Mouse (Mus musculus): ENCODE data around the gene Grb10.

Gene Grb10

GRCm38 (mm10) chr11:12034371-12034770, 4.1 kb downstream of the Grb10 start:
- no peak for DNase-seq (ENCODE audit: low spot score)

GRCm38 (mm10) chr11:12032831-12033230, 5.7 kb downstream of the Grb10 start:
- DNase-seq (ENCODE audit: low spot score): no peak

DNA sequence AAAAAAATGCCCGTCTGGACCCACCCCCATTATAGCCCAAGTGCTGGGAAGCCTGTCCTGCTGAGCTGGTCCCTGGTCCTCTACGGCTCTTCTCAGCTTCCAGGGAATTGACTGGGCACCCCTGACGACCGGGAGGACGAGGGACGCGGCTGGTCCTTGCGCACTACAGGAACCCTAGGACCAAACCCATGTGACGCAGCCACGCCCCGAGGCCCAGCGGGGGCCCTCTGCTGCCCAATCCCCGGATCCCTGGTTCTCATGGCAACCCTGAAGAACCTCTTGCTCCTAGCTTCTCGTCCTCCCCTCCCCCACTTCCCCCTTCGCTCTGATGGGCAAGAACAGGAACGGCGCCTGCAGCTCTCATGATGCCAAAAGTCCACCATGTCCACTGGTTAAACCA, 11.8 kb downstream of the Grb10 start:
- no peak for DNase-seq (ENCODE audit: low spot score)

DNA sequence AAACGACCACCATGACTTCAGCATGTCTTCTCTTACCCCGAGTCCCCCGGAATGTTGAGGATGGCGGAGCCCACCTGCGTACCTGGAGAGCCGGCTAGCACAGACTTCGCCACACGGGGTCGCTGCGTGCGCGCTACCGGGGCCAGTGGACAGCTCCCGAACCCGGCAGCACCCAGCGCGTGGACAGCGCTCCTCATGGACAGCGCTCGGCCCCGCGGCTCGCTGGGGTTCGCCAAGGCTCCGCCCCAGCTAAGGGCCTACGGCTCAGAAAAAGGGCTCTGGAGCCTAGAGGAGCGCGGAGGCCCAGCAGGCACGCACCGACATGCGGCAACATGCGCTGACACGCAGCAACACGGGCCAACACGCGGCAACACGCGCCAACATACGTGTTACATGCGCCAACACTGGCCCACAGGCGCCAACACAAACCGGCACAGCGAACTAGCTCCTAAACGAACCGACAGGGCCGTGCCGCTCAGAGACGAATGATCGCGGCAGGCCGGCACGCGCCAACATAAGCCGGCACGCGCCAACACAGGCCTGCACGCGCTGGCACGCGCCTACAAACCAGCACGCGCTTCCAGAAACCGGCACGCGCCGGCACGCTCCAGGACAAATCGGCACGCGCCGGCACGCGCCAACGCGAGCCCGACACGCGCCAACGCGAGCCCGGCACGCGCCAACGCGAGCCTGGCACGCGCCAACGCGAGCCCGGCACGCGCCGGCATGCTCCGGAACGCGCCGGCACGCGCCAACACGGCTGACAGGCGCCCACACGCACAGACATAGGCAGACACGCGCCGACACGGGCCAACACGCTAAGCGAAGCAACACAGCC, 12.5 kb downstream of the Grb10 start:
- DNase-seq (ENCODE audit: low spot score): no peak

DNA sequence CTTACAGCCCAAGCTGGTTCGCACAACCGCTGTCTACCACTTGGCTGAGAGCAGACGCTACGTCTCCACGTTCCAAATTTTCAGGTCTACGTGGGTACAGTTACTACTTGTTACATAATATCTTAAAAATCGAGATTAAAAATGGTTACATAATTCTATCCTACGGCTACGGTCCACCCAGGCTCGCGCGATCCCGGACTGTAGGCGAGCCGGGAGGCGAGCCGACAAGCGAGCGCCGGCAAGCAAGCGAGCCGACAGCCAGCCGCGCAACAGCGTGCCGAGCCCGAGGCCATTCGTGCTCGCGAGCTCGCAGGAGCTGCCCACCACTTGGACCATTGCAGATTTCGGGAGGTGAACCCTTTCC, 13.1 kb downstream of the Grb10 start:
- no peak for DNase-seq (ENCODE audit: low spot score)

DNA sequence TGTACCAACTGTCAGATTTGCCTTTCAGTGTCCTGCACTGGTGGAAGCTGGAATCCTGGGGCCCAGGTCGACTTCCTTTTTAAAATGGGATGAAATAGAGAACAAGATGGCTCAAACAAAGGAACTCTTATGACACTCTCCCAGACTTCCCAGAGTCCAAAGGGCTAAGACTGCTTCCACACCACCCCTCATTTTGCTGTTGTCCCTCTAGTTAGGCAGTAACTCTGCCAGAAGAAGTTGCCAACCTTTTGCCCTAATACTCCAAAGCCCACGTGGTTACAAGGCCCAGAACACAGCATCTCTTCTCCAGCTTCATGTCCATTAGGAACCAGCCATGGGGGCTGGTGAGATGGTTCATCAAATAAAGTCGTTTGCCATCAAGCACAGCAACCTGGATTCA, 15.4 kb downstream of the Grb10 start:
- DNase-seq (ENCODE audit: low spot score): no peak

- no peak for DNase-seq (ENCODE audit: low spot score)
These were observed 18.8 kb downstream of the Grb10 start for GRCm38 (mm10) chr11:12019651-12020050.

DNA sequence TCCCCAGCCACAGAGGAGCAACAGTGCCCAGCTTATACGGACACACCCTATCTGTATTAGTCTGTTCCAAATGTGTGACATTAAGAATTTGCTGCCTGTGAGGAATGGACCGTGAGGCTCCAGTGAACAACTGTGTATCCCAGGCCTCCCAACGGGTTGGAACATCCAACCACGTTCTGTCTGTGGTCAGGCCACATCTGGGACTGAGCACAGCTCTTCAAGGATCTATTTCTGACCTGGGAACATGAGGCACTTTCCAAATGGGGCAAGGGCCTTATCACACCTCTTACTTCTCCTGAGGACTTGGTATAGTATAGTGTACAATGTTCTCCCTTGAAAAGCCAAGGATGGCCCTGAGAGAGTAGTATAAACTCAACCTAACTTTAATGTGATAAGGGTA, 19.9 kb downstream of the Grb10 start:
- DNase-seq (ENCODE audit: low spot score): no peak

- DNase-seq (ENCODE audit: low spot score): no peak
These were observed 28.4 kb downstream of the Grb10 start for GRCm38 (mm10) chr11:12010084-12010483.

GRCm38 (mm10) chr11:12000293-12000910, 38.1 kb downstream of the Grb10 start:
- peak; percentile 54 for DNase-seq (ENCODE audit: low spot score)

DNA sequence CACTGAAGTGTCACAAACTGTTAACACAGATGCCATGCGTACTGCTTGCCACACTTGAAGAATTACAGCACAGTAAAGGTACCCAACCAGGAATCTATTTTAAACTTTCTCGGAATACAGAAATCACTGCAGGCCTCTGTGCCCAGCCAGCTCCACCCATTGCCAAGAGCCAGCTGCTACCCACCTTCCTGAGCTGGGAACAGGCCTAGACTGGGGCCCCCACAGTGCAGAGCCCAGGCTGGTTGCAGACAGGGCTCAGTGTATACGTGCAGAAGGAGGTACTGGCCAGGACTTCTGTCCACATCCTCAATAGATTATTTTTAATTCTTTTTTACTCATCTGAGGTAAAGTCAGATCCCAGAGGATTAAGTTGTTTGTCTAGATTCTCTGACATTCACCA, 39.6 kb downstream of the Grb10 start:
- no peak for DNase-seq (ENCODE audit: low spot score)

GRCm38 (mm10) chr11:11997045-11997444, 41.4 kb downstream of the Grb10 start:
- DNase-seq (ENCODE audit: low spot score): no peak

GRCm38 (mm10) chr11:11995371-11995770, 43.1 kb downstream of the Grb10 start:
- DNase-seq (ENCODE audit: low spot score): no peak

DNA sequence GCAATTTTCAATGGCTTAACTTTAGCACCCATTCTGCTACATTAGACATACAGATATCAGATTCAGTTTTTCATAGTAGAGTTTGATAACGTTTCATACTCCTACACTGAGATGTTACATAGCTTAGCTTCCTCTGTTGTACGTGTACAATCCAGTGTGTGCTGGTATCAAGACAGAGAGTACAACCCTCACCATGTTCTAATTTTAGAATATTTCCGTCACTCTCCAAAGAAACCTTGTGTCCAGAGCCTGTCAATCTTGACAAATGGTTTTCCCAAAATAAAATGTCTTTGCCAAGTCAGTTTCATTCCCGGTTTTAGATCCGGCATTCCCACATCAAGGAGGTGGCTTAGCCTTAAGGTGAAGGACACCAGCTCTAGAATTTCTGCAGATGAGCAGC, 44.7 kb downstream of the Grb10 start:
- no peak for DNase-seq (ENCODE audit: low spot score)

DNA sequence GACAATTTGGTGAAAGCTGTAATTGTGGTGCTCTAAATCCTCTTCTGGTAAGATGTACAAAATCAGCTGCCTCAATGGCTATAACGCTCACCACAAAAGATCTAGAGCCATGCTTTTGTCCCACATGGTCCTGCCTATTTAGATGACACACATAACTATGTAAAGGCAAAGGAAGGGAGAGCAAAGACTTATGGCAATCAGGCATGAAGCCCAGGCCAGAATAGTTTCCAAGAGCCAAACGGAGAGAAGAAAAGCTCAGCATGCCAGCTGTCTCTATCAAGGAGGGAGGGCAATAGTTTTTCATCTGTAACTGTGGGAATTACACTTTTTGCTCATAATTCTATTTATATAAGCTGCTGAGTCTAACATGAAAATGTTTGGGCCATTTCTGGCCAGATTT, 45.3 kb downstream of the Grb10 start:
- no peak for DNase-seq (ENCODE audit: low spot score)

GRCm38 (mm10) chr11:11989850-11990249, 48.6 kb downstream of the Grb10 start:
- no peak for DNase-seq (ENCODE audit: low spot score)

- no peak for DNase-seq (ENCODE audit: low spot score)
These were observed 51.2 kb downstream of the Grb10 start for GRCm38 (mm10) chr11:11987233-11987632.

- peak; percentile 22 for DNase-seq (ENCODE audit: low spot score)
These were observed 59.8 kb downstream of the Grb10 start for GRCm38 (mm10) chr11:11978611-11979197.

GRCm38 (mm10) chr11:11974591-11975255, 63.8 kb downstream of the Grb10 start:
- peak; percentile 69 for DNase-seq (ENCODE audit: low spot score)

GRCm38 (mm10) chr11:11973366-11974014, 65.0 kb downstream of the Grb10 start:
- DNase-seq (ENCODE audit: low spot score): peak; percentile 94

DNA sequence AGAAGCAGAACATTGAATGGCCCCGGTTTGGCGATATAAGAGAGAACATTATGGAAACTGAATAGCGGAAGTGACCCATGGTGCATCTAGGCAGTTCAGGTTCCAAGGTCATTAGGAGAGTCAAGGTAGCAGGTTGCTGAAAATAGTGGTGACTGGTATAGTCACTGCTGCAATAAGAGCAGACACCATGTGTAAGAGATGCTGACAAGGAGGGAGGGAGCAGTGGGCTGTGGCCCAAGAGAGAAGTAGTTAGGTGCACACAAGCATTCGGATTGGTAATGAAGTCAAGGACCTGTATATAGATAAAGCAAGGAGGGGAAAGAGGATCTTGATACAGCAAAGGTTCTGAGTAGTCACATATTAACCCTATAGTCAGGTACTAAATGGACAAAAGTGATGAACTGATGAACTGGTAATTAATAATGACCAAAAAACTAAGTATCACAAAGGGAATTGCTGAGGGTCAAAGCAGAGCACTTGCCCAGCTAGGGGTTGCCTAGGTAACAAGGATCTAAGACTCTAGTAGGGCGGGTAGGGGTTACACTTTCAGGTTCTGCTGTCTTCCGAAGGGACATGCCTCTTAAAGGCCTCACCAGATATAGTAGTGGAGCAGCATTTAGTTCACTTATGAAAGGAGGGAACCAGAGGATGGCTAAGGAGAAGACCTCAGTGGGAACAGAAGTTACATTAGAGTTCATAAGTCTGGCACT, 65.9 kb downstream of the Grb10 start:
- no peak for DNase-seq (ENCODE audit: low spot score)

- no peak for DNase-seq (ENCODE audit: low spot score)
These were observed 68.2 kb downstream of the Grb10 start for GRCm38 (mm10) chr11:11970246-11970645.
